Mouse (Mus musculus) heart, embryonic 16.5 days (tissue): ENCODE measurements around the gene Acyp2. TPM values are rescaled to one million over a fixed set of nuclear protein-coding genes. Genes with fewer than 3 reads are reported as not detected.

Experiments used
- ATAC-seq: fragments of 200-750 bp; cut with Nextera tagmentation; replicated peaks from 2 replicates; pipeline ENCODE4 v1.8.0; 2017; ENCODE audit warnings: moderate number of reproducible peaks; ENCODE audit not compliant: insufficient read depth, low FRiP score; ENCODE audit errors: extremely low read depth
- H3K27ac ChIP-seq: fragments of 300-500 bp; sonication (generic); 2 replicates; pipeline ENCODE4 v1.5.1; 2014; ENCODE audit warnings: mild to moderate bottlenecking, low read length, control low read depth, moderate library complexity
- H3K27me3 ChIP-seq: fragments of 300-500 bp; sonication (generic); 2 replicates; pipeline ENCODE4 v1.6.1; 2014; ENCODE audit warnings: low read length, mixed read lengths; ENCODE audit not compliant: control insufficient read depth, insufficient read depth
- H3K36me3 ChIP-seq: fragments of 300-500 bp; sonication (generic); 2 replicates; pipeline ENCODE4 v1.6.1; 2014; ENCODE audit not compliant: control insufficient read depth, insufficient read depth
- H3K4me1 ChIP-seq: fragments of 300-500 bp; sonication (generic); 2 replicates; pipeline ENCODE4 v1.6.1; 2014; ENCODE audit warnings: low read length, mixed read lengths; ENCODE audit not compliant: control insufficient read depth, insufficient read depth
- H3K4me2 ChIP-seq: fragments of 300-500 bp; sonication (generic); 2 replicates; pipeline ENCODE4 v1.6.1; 2014; ENCODE audit warnings: low read depth, mild to moderate bottlenecking, control low read depth, low read length
- H3K4me3 ChIP-seq: fragments of 300-500 bp; sonication (generic); 2 replicates; pipeline ENCODE4 v1.5.1; 2014; ENCODE audit warnings: mild to moderate bottlenecking, control low read depth, low read length
- H3K9ac ChIP-seq: fragments of 300-500 bp; sonication (generic); 2 replicates; pipeline ENCODE4 v1.6.1; 2014; ENCODE audit warnings: low read length, control low read depth
- H3K9me3 ChIP-seq: fragments of 300-500 bp; sonication (generic); replicated peaks from 2 replicates; pipeline ENCODE4 v1.6.1; 2016; ENCODE audit warnings: low read length; ENCODE audit not compliant: control insufficient read depth
- WGBS: fragments of 180-500 bp; shearing (Covaris S2); extraction: QIAGEN DNeasy Blood & Tissue Kit; methylation state at CpG from one replicate; pipeline ENCODE4 v1.1.7; 2014; 5-methylcytosine and 5-hydroxymethylcytosine counted together
- polyA plus RNA-seq: library from polyadenylated mRNA; unstranded; fragments of >200 nt; fragmentation: Nextera tagmentation; extraction: Ambion mirVana; gene quantifications from 2 replicates; pipeline ENCODE4 v1.2.1, GENCODE M21; 2015

The Acyp2 gene
- polyA plus RNA-seq, 1 experiment from 2014 or later, result 35.9 TPM

DNA sequence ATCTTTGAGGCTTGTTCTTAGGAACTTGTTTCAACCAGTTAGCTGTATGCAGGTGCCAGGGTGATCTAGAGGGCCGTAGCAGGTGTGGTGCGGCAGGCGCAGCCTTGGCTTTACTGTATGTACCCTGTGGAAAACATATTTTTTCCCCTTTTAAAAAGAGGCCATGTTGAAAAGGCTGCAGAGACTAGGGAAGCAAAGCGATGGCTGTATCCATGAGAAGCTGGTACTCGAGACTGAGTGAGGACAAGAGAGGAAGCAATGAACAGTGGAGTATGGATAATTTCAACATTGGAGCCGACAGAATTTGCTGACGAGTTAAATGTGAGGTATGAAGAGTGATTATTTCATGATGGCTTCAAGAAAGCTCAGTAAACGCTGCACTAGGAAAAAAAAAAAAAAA, 178.2 kb downstream of the Acyp2 start:
- no peak overlapping the region; the same call in 1 of the 2 replicates for H3K4me3 ChIP-seq
- H3K9ac ChIP-seq, result peak overlapping the region; percentile 83
- H3K27ac ChIP-seq, result peak overlapping the region; percentile 94
- no peak for ATAC-seq
- peaks cover 13% of the 10 kb centered on the region for H3K4me1 ChIP-seq
- H3K9me3 ChIP-seq, result no peaks in the 10 kb centered on the region
- no peaks in the 10 kb centered on the region for H3K36me3 ChIP-seq
- no peaks in the 10 kb centered on the region for H3K27me3 ChIP-seq
- peak overlapping the region; percentile 92 for H3K4me2 ChIP-seq
- WGBS, result 48% methylated on average over 8 of the region's 8 CpGs

Other genes starting within 250 kb of the Acyp2 start
- gene 4930505A04Rik, start 177.8 kb downstream of the Acyp2 start, polyA plus RNA-seq, result not detected in 2 replicates
- 10.1 and 11.4 TPM in 2 replicates for gene Psme4, start 122.1 kb upstream of the Acyp2 start, polyA plus RNA-seq
- gene Gpr75, start 235.8 kb upstream of the Acyp2 start, polyA plus RNA-seq, result 0.11 TPM in 1 of 2 replicates, not detected in the other
- 19.2 and 20.6 TPM in 2 replicates for gene Asb3, start 235.8 kb upstream of the Acyp2 start, polyA plus RNA-seq